Mouse (Mus musculus) myocyte (in vitro differentiated cells): Measurements from ENCODE around the gene Leng9. TPM values are rescaled to one million over a fixed set of nuclear protein-coding genes. Genes with fewer than 3 reads are reported as not detected.
A peak's percentile ranks its signal among the peaks of the same experiment; 100 is the strongest.

Experiments
- H3K27me3 ChIP-seq: one replicate; pipeline ENCODE4 v1.6.1; 2011; ENCODE audit not compliant: control insufficient read depth, insufficient read depth, insufficient read length
- H3K36me3 ChIP-seq: one replicate; pipeline ENCODE4 v1.6.1; 2011; ENCODE audit not compliant: control insufficient read depth, insufficient read depth
- H3K4me2 ChIP-seq: one replicate; pipeline ENCODE4 v1.6.1; 2011; ENCODE audit warnings: low read depth, control low read depth
- H3K4me3 ChIP-seq: one replicate; pipeline ENCODE4 v1.5.1; 2011; ENCODE audit warnings: mild to moderate bottlenecking, control low read depth, moderate library complexity
- H3K79me2 ChIP-seq: one replicate; pipeline ENCODE4 v1.6.1; 2011; ENCODE audit not compliant: control insufficient read depth, insufficient read depth
- H3ac ChIP-seq: one replicate; pipeline ENCODE4 v1.6.1; 2011; ENCODE audit not compliant: control insufficient read depth, insufficient read length
- CEBPB ChIP-seq: IDR thresholded peaks from 2 replicates; pipeline ENCODE4 v1.6.1; 2011; ENCODE audit warnings: mild to moderate bottlenecking, moderate library complexity; ENCODE audit not compliant: poor library complexity, insufficient read depth, severe bottlenecking
- E2F4 ChIP-seq: IDR thresholded peaks from one replicate; pipeline ENCODE4 v1.6.1; 2011; ENCODE audit warnings: mild to moderate bottlenecking, control low read depth, moderate library complexity; ENCODE audit not compliant: insufficient read depth
- MAX ChIP-seq: IDR thresholded peaks from one replicate; pipeline ENCODE4 v1.6.1; 2011; ENCODE audit warnings: low read depth, mild to moderate bottlenecking, control low read depth
- MYOD1 ChIP-seq, 3 experiments: IDR thresholded peaks; one replicate each; pipeline ENCODE4 v1.6.1; 2011; ENCODE audit warnings: control low read depth in 2 of 3, low read depth in 2 of 3, mild to moderate bottlenecking in 2 of 3, moderate library complexity in 1 of 3; ENCODE audit not compliant: insufficient read length in 2 of 3, control insufficient read depth in 1 of 3
- MYOG ChIP-seq, 3 experiments: IDR thresholded peaks; one replicate each; pipeline ENCODE4 v1.6.1; 2011; ENCODE audit warnings: control low read depth in 2 of 3, low read depth in 2 of 3, mild to moderate bottlenecking in 2 of 3; ENCODE audit not compliant: insufficient read length in 2 of 3, control insufficient read depth in 1 of 3, insufficient read depth in 1 of 3
- POLR2A ChIP-seq: IDR thresholded peaks from one replicate; pipeline ENCODE4 v1.6.1; 2011; ENCODE audit warnings: low read depth, mild to moderate bottlenecking, control low read depth, moderate library complexity; ENCODE audit not compliant: insufficient read length
- POLR2AphosphoS2 ChIP-seq: IDR thresholded peaks from one replicate; pipeline ENCODE4 v1.6.1; 2011; ENCODE audit warnings: low read depth, control low read depth; ENCODE audit not compliant: insufficient read length
- REST ChIP-seq: IDR thresholded peaks from one replicate; pipeline ENCODE4 v1.6.1; 2011; ENCODE audit warnings: mild to moderate bottlenecking, control low read depth, moderate library complexity; ENCODE audit not compliant: insufficient read depth, insufficient read length
- SRF ChIP-seq: IDR thresholded peaks from one replicate; pipeline ENCODE4 v1.6.1; 2011; ENCODE audit warnings: low read depth; ENCODE audit not compliant: control insufficient read depth, insufficient read length
- TCF12 ChIP-seq: IDR thresholded peaks from one replicate; pipeline ENCODE4 v1.6.1; 2011; ENCODE audit warnings: mild to moderate bottlenecking, control low read depth; ENCODE audit not compliant: poor library complexity, insufficient read depth, severe bottlenecking
- TCF3 ChIP-seq: IDR thresholded peaks from one replicate; pipeline ENCODE4 v1.6.1; 2011; ENCODE audit warnings: low read depth, control low read depth; ENCODE audit not compliant: insufficient read length
- USF1 ChIP-seq: IDR thresholded peaks from one replicate; pipeline ENCODE4 v1.6.1; 2011; ENCODE audit warnings: low read depth, mild to moderate bottlenecking, control low read depth, moderate library complexity
- polyA plus RNA-seq: library from polyadenylated mRNA; unstranded; fragments of >200 nt; fragmentation: generic; extraction: Trizol; gene quantifications from one replicate; pipeline ENCODE4 v1.2.1, GENCODE M21; 2012; ENCODE audit warnings: missing spikeins

Gene Leng9
- polyA plus RNA-seq, 1 experiment = 3.2 TPM

DNA sequence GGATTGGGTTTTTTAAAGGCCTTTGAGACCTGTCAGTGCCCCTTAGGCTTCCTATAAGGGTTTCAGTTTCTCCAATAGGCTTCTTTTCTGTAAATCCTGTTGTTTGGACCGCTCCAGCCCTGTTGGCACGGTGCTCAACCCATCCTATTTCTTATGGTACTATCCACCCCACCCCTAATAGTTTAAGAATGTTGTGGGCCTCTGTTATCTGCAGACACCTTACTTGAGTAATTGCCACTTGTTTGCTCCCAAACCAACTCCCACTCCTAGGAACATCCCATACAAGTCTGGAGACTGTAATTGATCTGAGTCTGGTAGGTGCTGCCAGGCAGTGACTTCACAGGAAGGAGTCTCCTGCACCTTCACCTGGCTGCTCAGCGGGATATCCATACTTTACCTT is 12.4 kb downstream of the Leng9 start:
- H3ac ChIP-seq = peak overlapping the region; percentile 69
- H3K36me3 ChIP-seq = peaks cover 26% of the 10 kb centered on the region
- TF ChIP-seq TCF3 = no peak
- TF ChIP-seq POLR2A = no peak
- TF ChIP-seq REST = no peak
- TF ChIP-seq MAX = no peak
- TF ChIP-seq MYOG (IDR thresholded peaks at IDR 0.05; ENCODE audit: control insufficient read depth in 1 of 3, insufficient read depth in 1 of 3, insufficient read length in 2 of 3, low read depth in 2 of 3) = no peak
- TF ChIP-seq CEBPB = no peak
- TF ChIP-seq E2F4 = no peak
- no peak for TF ChIP-seq USF1
- no peak for TF ChIP-seq TCF12
- no peak for TF ChIP-seq POLR2AphosphoS2
- no peak for TF ChIP-seq SRF
- no peak for TF ChIP-seq MYOD1 (IDR thresholded peaks at IDR 0.05; ENCODE audit: control insufficient read depth in 1 of 3, insufficient read length in 2 of 3, low read depth in 2 of 3)
- no peaks in the 10 kb centered on the region for H3K27me3 ChIP-seq
- peak overlapping the region; percentile 73 for H3K4me3 ChIP-seq
- H3K79me2 ChIP-seq = peaks cover 31% of the 10 kb centered on the region
- H3K4me2 ChIP-seq = peak overlapping the region; percentile 82

DNA sequence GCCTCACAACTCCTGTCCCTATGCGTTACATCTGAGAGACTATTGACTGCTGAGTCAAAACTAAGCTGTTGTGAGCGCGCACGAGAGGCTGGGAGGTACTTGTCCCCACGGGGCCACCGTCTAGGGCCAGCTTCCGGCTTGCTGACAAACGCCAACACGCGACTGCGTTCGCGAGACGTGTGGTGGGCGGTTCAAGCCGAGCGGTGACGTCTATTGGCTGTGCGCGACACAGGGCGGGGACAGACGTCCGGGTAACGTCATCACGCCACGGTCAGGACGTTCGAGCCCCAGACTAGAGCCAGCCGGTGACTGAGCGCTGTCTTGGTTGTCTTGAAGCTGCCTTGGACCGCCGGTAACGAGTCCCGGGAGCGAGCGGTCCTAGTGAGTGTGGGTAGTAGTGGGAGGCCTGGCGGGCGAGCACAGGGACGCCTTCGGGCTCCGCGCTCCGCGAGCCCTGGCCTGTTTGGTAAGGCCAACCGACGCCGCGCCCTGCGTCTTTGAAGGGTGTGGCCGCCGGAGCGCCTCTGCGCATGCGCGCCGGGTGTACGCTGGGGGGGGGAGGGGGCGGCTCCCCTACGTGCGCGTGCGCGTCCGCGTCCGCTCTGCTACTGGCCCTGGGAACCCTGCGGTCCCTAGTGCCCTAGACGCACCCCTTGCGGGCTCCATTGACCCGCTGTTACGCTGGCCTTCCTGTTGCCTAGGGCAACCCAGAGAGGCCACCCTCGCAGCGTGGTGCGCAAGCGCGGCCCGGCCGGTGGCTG is 13.2 kb downstream of the Leng9 start, which contains the start of gene Leng8:
Gene Leng8, plus strand, starts transcription at position 269 of the 761 bp plus-strand sequence.
- H3K36me3 ChIP-seq = peaks cover 21% of the 10 kb centered on the region
- peak within 1 kb of the TSS; percentile 82 for H3K4me2 ChIP-seq
- TF ChIP-seq MYOG (IDR thresholded peaks at IDR 0.05; ENCODE audit: control insufficient read depth in 1 of 3, insufficient read depth in 1 of 3, insufficient read length in 2 of 3, low read depth in 2 of 3) (peak in 1 of 3 experiments; percentile 20), POLR2A (peak; percentile 93), POLR2AphosphoS2 (peak; percentile 76), TCF12 (no peak), SRF (no peak), MYOD1 (IDR thresholded peaks at IDR 0.05; ENCODE audit: control insufficient read depth in 1 of 3, insufficient read length in 2 of 3, low read depth in 2 of 3) (no peak), USF1 (peak; percentile 4)
- H3ac ChIP-seq = peak within 1 kb of the TSS; percentile 69
- peaks cover 31% of the 10 kb centered on the region for H3K79me2 ChIP-seq
- no peaks in the 10 kb centered on the region for H3K27me3 ChIP-seq
- peak within 1 kb of the TSS; percentile 73 for H3K4me3 ChIP-seq

DNA sequence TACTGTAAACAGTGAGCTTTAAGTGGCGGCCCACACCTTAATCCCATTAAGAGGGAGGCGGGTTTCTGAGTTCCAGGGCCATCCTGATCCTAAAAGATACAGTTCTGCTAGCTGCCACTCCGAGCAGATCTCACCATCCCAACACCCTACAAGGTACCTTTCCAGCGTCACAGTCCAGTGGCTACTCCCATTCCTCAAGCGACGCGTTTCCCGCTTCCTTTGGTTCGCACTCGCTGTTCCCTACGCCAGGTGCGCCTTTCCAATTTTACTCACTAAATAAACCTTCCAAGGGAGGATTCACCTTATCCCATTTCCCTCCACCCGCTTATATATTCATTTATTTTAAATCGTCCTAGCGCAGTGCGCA is 13.8 kb downstream of the Leng9 start:
- Histone ChIP-seq H3K27me3 (no peaks in the 10 kb centered on the region), H3K79me2 (peaks cover 31% of the 10 kb centered on the region), H3K36me3 (peaks cover 15% of the 10 kb centered on the region), H3K4me2 (peak overlapping the region; percentile 63), H3ac (peak overlapping the region; percentile 69), H3K4me3 (peak overlapping the region; percentile 73)
- TF ChIP-seq CEBPB = no peak
- TF ChIP-seq TCF12 = no peak
- no peak for TF ChIP-seq SRF
- no peak for TF ChIP-seq POLR2AphosphoS2
- no peak for TF ChIP-seq REST
- no peak for TF ChIP-seq E2F4
- TF ChIP-seq MAX = no peak
- TF ChIP-seq TCF3 = no peak
- no peak for TF ChIP-seq MYOG (IDR thresholded peaks at IDR 0.05; ENCODE audit: control insufficient read depth in 1 of 3, insufficient read depth in 1 of 3, insufficient read length in 2 of 3, low read depth in 2 of 3)
- TF ChIP-seq USF1 = no peak
- TF ChIP-seq POLR2A = no peak
- no peak for TF ChIP-seq MYOD1 (IDR thresholded peaks at IDR 0.05; ENCODE audit: control insufficient read depth in 1 of 3, insufficient read length in 2 of 3, low read depth in 2 of 3)

DNA sequence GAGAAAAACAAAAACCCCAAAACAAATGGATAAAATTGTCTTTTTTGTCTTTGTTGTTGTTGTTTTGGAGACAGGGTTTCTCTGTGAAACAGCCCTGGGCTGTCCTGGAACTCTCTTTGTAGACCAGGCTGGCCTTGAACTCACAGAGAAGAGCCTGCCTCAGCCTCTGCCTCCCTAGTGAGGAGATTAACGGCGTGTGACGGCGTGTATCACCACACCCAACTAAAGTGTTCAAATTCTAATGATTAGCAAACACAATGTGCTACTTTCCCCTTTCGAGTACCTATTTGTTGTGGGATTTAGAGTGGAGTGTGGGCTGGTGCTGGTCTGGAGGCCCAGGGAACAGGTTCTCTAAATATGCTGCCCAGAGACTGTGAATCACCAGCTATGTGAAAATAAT is 15.3 kb downstream of the Leng9 start:
- TF ChIP-seq MYOD1 (IDR thresholded peaks at IDR 0.05; ENCODE audit: control insufficient read depth in 1 of 3, insufficient read length in 2 of 3, low read depth in 2 of 3) (no peak), SRF (no peak), POLR2A (no peak), REST (no peak)

DNA sequence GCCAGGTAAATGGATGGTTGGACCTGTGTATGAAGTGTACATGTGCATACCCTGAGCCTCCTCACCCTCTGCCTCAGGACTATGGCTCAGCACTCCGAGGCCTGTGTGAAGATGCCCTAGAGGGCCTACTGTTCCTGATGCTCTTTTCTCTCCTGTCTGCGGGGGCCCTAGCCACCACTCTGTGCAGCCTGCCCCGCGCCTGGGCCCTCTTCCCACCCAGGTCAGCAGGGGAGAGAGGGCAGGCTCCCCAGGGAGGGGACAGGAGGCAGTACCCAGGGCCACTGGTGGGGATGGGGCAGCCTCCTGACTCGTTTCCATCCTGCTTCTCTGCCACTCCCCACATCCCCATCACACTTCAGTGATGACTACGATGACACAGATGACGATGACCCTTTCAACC is 17.2 kb downstream of the Leng9 start:
- no peak overlapping the region for H3K4me2 ChIP-seq
- peaks cover 8% of the 10 kb centered on the region for H3K79me2 ChIP-seq
- no peak overlapping the region for H3K4me3 ChIP-seq
- no peaks in the 10 kb centered on the region for H3K27me3 ChIP-seq
- H3K36me3 ChIP-seq = no peaks in the 10 kb centered on the region
- TF ChIP-seq MAX (no peak), MYOG (IDR thresholded peaks at IDR 0.05; ENCODE audit: control insufficient read depth in 1 of 3, insufficient read depth in 1 of 3, insufficient read length in 2 of 3, low read depth in 2 of 3) (no peak), POLR2AphosphoS2 (no peak)
- no peak overlapping the region for H3ac ChIP-seq

More for the DNA sequence above, 15.3 kb downstream of the Leng9 start:
- no peak overlapping the region for H3ac ChIP-seq
- H3K36me3 ChIP-seq = peaks cover 5% of the 10 kb centered on the region
- peaks cover 27% of the 10 kb centered on the region for H3K79me2 ChIP-seq
- no peaks in the 10 kb centered on the region for H3K27me3 ChIP-seq
- no peak overlapping the region for H3K4me3 ChIP-seq
- H3K4me2 ChIP-seq = no peak overlapping the region
